Mouse (Mus musculus) spleen, postnatal 4 days (tissue): Measurements from ENCODE around the gene Kcnip4.

Source experiments
- DNase-seq, 2 experiments: peaks; one replicate each; pipeline ENCODE4 v3.0.0; 2022; ENCODE audit warnings: low spot score in 2 of 2

Kcnip4 gene

GRCm38 (mm10) chr5:49244414-49244813, 280.3 kb downstream of the Kcnip4 start:
- DNase-seq = no peak

- DNase-seq = no peak
These were observed 283.0 kb downstream of the Kcnip4 start for GRCm38 (mm10) chr5:49241708-49242107.

GRCm38 (mm10) chr5:49201164-49201756, 323.4 kb downstream of the Kcnip4 start:
- DNase-seq = no peak

DNA sequence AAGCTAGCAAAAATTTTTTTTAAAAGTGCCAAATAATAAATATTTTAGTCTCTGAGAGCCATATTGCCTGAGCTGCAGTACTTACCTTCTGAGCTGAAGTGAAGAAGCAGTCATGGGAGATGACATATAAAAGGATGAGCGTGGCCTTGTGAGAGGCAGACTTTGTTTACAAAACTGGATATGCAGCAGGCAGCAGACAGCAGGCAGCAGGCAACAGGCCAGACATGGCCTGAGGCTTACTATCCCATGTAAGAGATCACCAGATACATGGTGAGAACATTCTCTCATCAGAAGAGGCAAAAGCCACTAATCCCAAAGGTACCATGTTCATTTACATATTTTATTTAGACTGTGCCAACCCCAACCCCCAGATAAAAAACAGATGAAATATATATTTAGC, 336.5 kb downstream of the Kcnip4 start:
- no peak for DNase-seq

DNA sequence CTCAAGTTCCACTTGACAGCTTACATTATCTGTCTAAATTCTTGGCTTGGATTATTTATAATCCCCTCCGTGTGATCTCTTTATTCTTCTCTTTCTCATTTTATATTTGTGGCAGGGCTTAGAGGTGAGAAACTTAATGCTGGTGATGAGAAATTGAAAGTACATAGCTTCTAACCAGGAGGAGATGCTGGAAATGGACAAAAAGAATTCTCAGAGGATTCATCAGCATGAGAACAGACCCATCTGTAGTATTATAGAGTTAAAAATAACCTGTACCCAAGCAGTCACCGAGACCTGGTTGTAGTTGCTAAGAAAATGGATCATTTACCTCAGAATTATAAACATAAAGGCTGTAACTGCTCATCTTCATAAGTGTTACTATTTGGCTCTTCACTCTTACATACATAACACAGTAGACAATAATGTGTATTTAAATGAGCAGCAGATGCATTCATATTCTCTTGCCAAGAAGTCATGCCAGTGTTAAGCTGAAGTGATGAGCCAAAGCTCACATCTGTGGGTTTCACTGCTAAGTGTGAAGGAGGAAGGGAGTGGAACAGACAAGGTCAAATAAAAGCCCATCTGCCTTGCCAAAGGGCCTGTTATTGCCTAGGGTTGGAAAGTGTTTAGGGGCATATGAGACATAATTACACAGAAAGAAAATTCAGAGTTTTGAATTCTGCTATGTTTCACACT, 374.4 kb downstream of the Kcnip4 start:
- no peak for DNase-seq

GRCm38 (mm10) chr5:49149684-49150083, 375.0 kb downstream of the Kcnip4 start:
- DNase-seq = no peak

DNA sequence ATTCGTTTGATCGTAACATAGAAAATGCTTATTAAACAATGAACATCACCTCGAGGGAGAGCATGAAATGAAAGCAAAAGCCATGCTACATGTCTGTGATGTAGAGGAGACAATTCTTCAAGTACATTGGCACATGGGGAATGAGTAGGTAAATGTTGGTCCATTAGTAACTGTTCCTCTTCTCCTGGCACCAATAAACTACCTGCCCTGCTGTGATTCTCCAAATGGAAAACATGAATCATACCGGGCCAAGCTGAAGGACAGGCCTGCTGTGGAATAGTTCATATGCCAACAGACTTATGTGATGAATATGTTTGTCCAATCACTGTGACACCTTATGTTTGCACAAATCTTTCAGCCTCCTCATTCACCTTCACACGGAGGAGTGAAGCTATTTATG, 429.3 kb downstream of the Kcnip4 start:
- DNase-seq = no peak

GRCm38 (mm10) chr5:49094945-49095344, 429.8 kb downstream of the Kcnip4 start:
- no peak for DNase-seq

- DNase-seq = no peak
These were observed 430.4 kb downstream of the Kcnip4 start for GRCm38 (mm10) chr5:49094306-49094705.

DNA sequence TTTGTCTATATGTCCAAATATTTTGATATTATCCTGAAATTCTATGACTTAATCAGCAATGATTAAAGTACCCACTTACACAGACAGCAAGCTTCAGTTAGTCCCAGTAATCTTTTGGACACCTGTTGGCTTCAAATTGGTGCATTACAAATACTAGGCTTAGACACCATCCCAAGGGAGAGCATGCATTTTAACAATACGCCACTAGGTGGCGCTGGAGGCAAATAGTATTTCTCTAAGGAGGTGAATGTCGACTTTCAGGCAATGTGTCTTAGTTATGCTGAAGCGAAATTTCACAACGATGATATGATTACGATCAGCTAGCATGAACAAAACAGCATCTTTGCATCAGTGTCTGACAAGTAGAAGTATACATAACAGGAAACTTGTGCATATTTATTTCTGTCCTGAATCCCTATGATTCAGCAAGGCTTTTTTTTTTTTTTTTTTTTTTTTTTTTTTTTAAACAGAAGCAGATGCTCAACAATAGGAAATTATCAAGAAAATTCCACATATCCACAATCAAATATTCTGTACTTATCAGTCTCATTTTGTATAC, 434.5 kb downstream of the Kcnip4 start:
- peak; percentile 19 to 68 for DNase-seq

DNA sequence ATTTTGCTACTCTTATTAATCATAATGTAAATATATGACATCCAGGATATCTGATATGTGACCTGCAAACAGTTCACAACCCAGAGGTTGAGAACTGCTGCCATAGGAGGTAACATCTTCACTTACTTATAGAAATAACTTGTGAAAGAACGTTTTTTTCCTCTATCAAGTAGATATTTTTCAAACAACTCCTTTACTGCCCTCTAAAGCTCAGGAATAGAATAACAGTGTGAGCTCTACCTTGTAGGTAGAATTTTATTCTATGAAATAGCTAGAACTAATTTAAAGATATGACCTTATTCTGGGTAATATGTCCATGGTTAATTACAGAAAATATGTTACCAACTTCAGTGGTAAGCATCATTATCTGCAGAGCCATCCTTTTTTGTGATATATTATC, 459.1 kb downstream of the Kcnip4 start:
- DNase-seq = no peak

DNA sequence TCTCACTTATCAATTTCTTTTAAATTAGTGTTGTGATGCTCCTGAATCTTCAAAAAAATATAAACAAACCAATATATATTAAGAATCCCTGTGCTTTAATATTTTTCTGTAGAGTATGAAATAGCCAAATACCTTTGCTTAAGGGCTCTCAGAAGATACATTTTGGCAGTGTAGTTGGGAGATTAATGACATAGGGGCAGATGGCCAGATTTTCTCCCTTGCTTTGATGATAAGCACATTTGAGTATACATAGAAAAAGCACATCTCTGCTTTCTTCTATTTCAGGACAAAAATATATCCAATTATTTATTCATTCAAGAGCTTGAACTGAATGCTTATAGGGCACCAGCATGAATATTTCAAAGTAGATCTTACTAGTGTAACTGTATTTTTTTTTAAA, 465.8 kb downstream of the Kcnip4 start:
- DNase-seq = no peak

- no peak for DNase-seq
These were observed 466.9 kb downstream of the Kcnip4 start for GRCm38 (mm10) chr5:49057636-49058340.

GRCm38 (mm10) chr5:49047960-49048359, 476.7 kb downstream of the Kcnip4 start:
- no peak for DNase-seq

GRCm38 (mm10) chr5:49041259-49041845, 483.4 kb downstream of the Kcnip4 start:
- DNase-seq = no peak

DNA sequence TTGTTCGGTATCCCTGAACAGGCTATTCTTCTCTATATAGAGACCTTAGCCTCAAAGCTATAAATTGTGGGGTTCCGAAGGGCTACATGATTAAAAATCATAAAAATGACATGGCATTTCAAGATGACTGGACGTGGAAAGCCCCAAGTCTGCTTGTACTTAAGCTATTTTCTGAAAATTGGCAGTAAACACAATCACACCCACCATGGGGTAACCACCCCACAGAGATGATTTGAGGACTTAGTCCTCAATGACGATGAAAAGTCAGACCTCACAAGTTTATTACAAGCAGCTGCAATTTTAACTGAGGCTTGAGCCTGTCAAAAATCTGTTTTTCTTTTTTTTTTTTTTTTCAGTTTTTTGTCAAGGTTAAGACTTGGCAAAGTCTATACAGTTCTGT, 527.3 kb downstream of the Kcnip4 start:
- no peak for DNase-seq

GRCm38 (mm10) chr5:48989145-48989659, 535.5 kb downstream of the Kcnip4 start:
- no peak for DNase-seq

GRCm38 (mm10) chr5:48942378-48943088, 582.2 kb downstream of the Kcnip4 start:
- DNase-seq = no peak

DNA sequence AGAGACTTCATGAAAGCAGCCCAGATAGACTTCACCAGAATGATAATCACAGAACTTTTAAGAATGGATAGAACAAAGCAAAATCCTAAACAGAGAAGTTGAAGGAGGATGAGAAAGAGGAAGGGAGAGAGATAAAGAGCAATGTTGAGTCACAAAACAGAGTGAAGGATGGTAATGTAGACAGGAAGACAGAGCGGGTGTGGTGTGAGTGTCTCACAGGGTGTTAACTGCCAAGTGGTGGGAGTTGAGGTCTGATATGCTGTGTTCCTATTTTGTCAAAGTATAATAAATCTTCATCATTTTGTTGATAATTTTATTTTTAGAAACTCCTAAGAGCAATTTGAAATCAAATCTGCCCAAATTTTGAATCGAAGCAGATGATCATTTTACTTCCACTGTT, 592.8 kb downstream of the Kcnip4 start:
- DNase-seq = no peak

GRCm38 (mm10) chr5:48890216-48890615, 634.5 kb downstream of the Kcnip4 start:
- no peak for DNase-seq

GRCm38 (mm10) chr5:48889395-48890194, 635.1 kb downstream of the Kcnip4 start:
- no peak for DNase-seq
